Comparison of ENCODE assay signal across 18 mouse cellular contexts in genomic region chr12:117884627-117885026, GRCm38 (mm10).
"Had no signal": no experiment of that assay in that cellular context is flagged by ENCODE, and none has a peak within 500 bp of the region (broad histone marks: within the 10 kb centered on the region; RNA-seq: fewer than 3 reads in every experiment).

No protein-coding gene starts in this region.

- H3K27ac ChIP-seq: midbrain, embryonic 10.5 days; midbrain, embryonic 12.5 days; neural tube, embryonic 13.5 days; neural tube, embryonic 15.5 days had no signal

- H3K36me3 ChIP-seq: neural tube, embryonic 13.5 days; neural tube, embryonic 15.5 days had no signal

- H3K4me2 ChIP-seq: lung, embryonic 14.5 days; midbrain, embryonic 12.5 days; neural tube, embryonic 13.5 days; neural tube, embryonic 15.5 days had no signal

- ATAC-seq: midbrain, embryonic 16.5 days had no signal

- H3K4me3 ChIP-seq: midbrain, embryonic 10.5 days; midbrain, embryonic 12.5 days; myocyte; neural tube, embryonic 13.5 days; neural tube, embryonic 15.5 days had no signal

- H3K27me3 ChIP-seq: midbrain, embryonic 12.5 days; neural tube, embryonic 13.5 days; neural tube, embryonic 15.5 days had no signal

- H3K9ac ChIP-seq: lung, embryonic 14.5 days; midbrain, embryonic 12.5 days; neural tube, embryonic 13.5 days; neural tube, embryonic 15.5 days had no signal

- DNase-seq: lung, embryonic 14.5 days; lung, postnatal 10 days; lung, postnatal 4 days; midbrain, embryonic 14.5 days; retina, postnatal 1 day; right cerebral cortex, adult 18-20 months; right cerebral cortex, postnatal 25 days; right cerebral cortex, postnatal 4 days; spleen, adult 18-20 months; thymus, adult 18-20 months; thymus, postnatal 14 days; thymus, postnatal 36 days had no signal

- H3K9me3 ChIP-seq: midbrain, embryonic 10.5 days; midbrain, embryonic 12.5 days; neural tube, embryonic 13.5 days; neural tube, embryonic 15.5 days had no signal

- H3K4me1 ChIP-seq: midbrain, embryonic 10.5 days; midbrain, embryonic 12.5 days; neural tube, embryonic 13.5 days; neural tube, embryonic 15.5 days had no signal
